Mouse (Mus musculus): ENCODE results near the gene Ccdc13.

Gene Ccdc13

DNA sequence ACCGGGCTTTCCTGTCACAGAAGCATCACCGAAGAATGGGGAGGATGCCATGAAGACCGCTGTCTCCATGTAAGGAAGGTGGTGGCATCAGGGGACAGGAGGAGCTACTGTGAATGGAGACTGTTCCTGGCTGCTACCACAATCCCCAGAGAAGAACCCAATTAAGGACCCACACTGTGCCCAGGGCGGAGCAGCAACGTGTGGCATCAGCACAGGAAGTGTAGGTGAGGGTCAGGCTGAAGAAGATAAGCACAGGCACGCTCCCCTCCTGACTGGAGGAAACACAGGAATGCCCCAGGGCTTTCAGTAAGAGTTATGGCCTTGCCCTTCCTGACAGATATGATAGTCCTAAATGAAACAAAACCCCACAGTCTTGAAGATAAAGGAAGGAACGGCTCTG, 36.5 kb downstream of the Ccdc13 start:
- no peak for DNase-seq (ENCODE audit: low read depth, low spot score)

- no peak for DNase-seq (ENCODE audit: low read depth, low spot score)
These were observed 40.3 kb downstream of the Ccdc13 start for GRCm38 (mm10) chr9:121798887-121799520.

GRCm38 (mm10) chr9:121797722-121798121, 41.5 kb downstream of the Ccdc13 start:
- DNase-seq (ENCODE audit: low read depth, low spot score), result no peak

- no peak for DNase-seq (ENCODE audit: low read depth, low spot score)
These were observed 44.2 kb downstream of the Ccdc13 start for GRCm38 (mm10) chr9:121794972-121795539.

- no peak for DNase-seq (ENCODE audit: low read depth, low spot score)
These were observed 47.3 kb downstream of the Ccdc13 start, which contains the start of gene Hhatl for GRCm38 (mm10) chr9:121791757-121792521. Gene Hhatl (minus strand): TSS chr9:121792507.

- no peak for DNase-seq (ENCODE audit: low read depth, low spot score)
These were observed 48.1 kb downstream of the Ccdc13 start for GRCm38 (mm10) chr9:121791206-121791605.

DNA sequence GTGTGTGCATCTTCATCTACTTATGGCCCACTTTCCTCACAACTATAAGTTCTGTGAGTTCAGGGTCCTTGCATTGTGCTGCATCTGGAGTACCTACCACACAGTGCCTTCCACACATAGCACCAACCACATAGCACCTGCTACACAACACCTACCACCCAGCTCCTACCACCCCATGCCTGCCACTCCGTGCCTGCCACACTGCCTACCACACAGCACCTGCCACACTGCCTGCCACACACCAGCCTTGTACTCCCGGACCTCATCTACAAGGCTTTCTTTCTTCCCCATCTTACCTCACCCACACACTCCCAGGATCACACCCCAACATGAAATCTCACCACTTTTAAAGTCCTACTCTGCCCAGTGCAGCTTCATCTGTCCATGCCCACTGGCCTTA, 52.9 kb downstream of the Ccdc13 start:
- no peak for DNase-seq (ENCODE audit: low read depth, low spot score)

GRCm38 (mm10) chr9:121785261-121785660, 54.0 kb downstream of the Ccdc13 start:
- DNase-seq (ENCODE audit: low read depth, low spot score), result no peak

- no peak for DNase-seq (ENCODE audit: low read depth, low spot score)
These were observed 54.5 kb downstream of the Ccdc13 start for GRCm38 (mm10) chr9:121784801-121785200.

GRCm38 (mm10) chr9:121778066-121778624, 61.1 kb downstream of the Ccdc13 start:
- DNase-seq (ENCODE audit: low read depth, low spot score), result peak; percentile 25

- DNase-seq (ENCODE audit: low read depth, low spot score), result no peak
These were observed 61.7 kb downstream of the Ccdc13 start, which contains the start of gene Klhl40 for GRCm38 (mm10) chr9:121777484-121778065. Gene Klhl40 (plus strand): TSS chr9:121777607.

GRCm38 (mm10) chr9:121776511-121776910, 62.8 kb downstream of the Ccdc13 start:
- DNase-seq (ENCODE audit: low read depth, low spot score), result no peak

- no peak for DNase-seq (ENCODE audit: low read depth, low spot score)
These were observed 63.3 kb downstream of the Ccdc13 start for GRCm38 (mm10) chr9:121775951-121776350.

DNA sequence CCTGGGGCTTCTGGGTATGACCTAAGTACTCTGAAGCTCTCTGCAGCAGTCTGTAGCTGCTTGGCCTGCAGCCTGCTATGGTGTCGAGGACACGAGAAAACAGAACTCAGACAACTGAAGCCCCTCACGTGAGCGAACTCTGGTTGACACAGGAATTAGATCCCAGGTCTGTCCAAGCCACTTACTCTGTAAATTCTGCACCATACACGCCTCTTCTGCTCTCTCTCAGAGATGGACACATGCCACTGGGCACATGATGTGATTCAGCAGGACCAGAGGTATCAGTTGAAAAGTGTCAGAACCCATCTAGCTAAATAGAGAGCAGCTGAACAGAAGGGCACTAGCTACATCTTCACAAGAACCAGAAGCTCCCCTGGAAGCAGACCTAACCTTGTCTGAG, 66.8 kb downstream of the Ccdc13 start:
- no peak for DNase-seq (ENCODE audit: low read depth, low spot score)

- no peak for DNase-seq (ENCODE audit: low read depth, low spot score)
These were observed 74.0 kb downstream of the Ccdc13 start for GRCm38 (mm10) chr9:121765166-121765855.

GRCm38 (mm10) chr9:121763716-121764115, 75.5 kb downstream of the Ccdc13 start:
- DNase-seq (ENCODE audit: low read depth, low spot score), result no peak

- DNase-seq (ENCODE audit: low read depth, low spot score), result no peak
These were observed 76.5 kb downstream of the Ccdc13 start for GRCm38 (mm10) chr9:121762761-121763160.

DNA sequence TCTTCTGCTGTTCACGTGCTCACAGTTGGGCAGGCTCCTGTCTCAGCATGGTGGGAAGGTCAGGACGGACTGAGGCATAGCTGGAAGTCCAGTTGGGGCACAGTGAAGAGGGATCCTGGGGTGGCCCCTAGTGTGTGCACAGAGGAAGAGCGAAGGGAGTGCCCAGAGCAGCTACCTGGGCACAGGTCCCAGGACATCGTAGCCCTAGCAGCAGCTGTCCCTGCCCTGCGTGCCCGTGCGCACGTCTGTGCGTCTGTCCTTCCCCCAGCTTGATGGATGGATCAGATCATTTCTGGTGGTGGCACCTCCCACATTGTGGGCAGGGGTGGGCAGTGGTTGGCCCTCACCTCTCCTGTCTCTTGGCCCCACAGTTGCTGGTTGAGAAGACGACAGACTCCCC, 77.0 kb downstream of the Ccdc13 start:
- DNase-seq (ENCODE audit: low read depth, low spot score), result no peak

DNA sequence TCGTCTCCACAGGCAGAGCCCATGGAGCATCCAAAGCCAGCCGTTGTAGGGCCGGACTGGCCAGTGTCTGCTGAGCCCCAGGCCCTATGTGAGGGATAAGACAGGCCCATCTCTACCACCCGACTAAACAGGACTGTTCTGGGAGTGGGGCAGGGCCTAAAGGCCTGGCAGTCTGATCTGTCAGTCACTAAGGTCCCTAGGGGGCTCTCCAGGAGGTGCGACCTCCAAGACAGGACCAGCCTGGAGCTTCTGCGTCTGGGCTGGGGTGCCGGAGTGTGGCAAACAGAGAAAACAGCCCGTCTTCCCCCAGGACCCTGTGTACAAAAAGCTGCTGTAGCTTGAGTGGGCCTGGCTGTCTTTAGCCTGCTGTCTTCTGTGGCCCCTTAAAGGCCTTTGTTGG, 77.5 kb downstream of the Ccdc13 start:
- no peak for DNase-seq (ENCODE audit: low read depth, low spot score)

GRCm38 (mm10) chr9:121761091-121761665, 78.1 kb downstream of the Ccdc13 start:
- no peak for DNase-seq (ENCODE audit: low read depth, low spot score)
